Mouse (Mus musculus) macrophage (primary cell): ENCODE measurements around the gene Ecel1. TPM values are rescaled to one million over a fixed set of nuclear protein-coding genes. Genes with fewer than 3 reads are reported as not detected.

Experiments used
- H3K27ac ChIP-seq: fragments of 350-480 bp; formaldehyde crosslinking; 2 replicates; pipeline ENCODE4 v1.9.0; 2021
- H3K36me3 ChIP-seq: fragments of 350-480 bp; formaldehyde crosslinking; 2 replicates; pipeline ENCODE4 v1.9.0; 2021; ENCODE audit errors: inconsistent target
- H3K4me3 ChIP-seq: fragments of 350-480 bp; formaldehyde crosslinking; 2 replicates; pipeline ENCODE4 v1.9.0; 2021; ENCODE audit errors: inconsistent target
- H3K79me2 ChIP-seq: fragments of 350-480 bp; formaldehyde crosslinking; 2 replicates; pipeline ENCODE4 v1.9.0; 2021; ENCODE audit errors: inconsistent target
- WGBS: methylation state at CpG from one replicate; pipeline ENCODE4 v1.1.7; 2026; ENCODE audit warnings: inconsistent platforms; ENCODE audit not compliant: missing documents; 5-methylcytosine and 5-hydroxymethylcytosine counted together
- polyA plus RNA-seq: library from polyadenylated mRNA; stranded (reverse); fragments of 250-400 nt; gene quantifications from 3 replicates; pipeline ENCODE4 v1.2.4, GENCODE M21; 2018; ENCODE audit warnings: inconsistent platforms

Gene Ecel1
- polyA plus RNA-seq, 1 experiment from 2014 or later, result not detected

DNA sequence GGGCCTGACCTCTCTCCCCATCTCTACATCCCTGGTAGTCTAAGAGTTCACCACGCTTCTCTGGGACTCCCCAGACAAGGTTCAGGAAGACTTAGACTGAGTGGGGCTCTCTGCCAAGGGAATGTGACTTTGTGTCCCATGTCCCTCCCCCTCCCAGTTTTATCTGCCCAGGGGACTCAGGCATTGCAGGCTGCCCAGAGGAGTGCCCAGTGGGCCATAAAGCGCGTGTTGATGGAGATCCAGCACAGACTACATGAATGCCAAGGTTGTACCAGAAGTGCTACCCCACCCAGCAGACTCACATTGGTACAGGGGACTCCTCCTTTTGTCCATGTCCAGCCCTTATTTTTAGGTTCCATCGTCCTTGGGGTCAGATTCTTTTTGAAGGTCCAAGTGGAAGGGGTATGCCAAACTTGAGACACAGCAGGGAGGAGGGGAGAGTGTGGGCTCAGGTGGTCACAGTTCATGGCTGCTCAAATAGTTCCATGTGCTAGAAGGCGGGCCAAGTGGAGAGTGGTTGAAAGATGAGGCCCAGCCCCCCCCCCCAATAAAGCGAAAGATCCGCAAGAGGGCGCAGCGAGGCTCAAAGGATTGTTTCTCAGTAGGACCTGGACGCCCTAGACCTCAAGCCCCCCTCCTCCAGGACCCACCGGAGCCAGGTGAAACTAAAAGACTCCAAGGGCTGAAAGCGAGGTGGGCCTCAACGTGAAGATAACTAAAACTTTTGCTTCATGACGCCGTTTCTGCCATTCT, 27.9 kb upstream of the Ecel1 start:
- Histone ChIP-seq H3K27ac (no peak overlapping the region), H3K4me3 (no peak overlapping the region), H3K79me2 (no peaks in the 10 kb centered on the region), H3K36me3 (no peaks in the 10 kb centered on the region)
- WGBS, result 43% methylated on average over 14 of the region's 15 CpGs

DNA sequence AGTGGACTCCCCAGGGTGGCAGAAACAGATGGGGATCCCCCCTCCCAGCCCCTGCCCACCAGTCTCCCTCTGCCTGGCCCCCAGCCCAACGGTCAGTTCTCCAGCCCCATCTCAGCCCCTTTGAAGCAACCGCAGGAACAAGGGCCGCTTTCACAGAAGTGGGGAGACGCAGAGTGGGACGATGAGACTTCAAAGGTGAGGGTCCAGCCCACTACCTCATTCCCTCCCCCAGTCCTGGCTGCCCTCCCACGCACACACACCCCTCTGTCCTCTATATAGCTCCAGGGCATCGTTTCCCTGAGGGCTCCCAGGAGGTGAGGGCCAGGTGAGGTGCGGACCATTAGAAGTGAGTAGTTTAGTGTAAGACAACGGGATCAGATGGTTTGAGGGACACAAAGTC, 26.7 kb upstream of the Ecel1 start, which contains the start of gene Prss56:
Prss56 (plus strand) TSS at position 301 of the 400 bp plus-strand sequence.
- WGBS, result 93% methylated on average over 9 of the region's 9 CpGs
- no peaks in the 10 kb centered on the region for H3K36me3 ChIP-seq
- H3K79me2 ChIP-seq, result no peaks in the 10 kb centered on the region
- no peak within 1 kb of the TSS for H3K4me3 ChIP-seq
- peak within 1 kb of the TSS; percentile 93; the same call in 1 of the 2 replicates for H3K27ac ChIP-seq

DNA sequence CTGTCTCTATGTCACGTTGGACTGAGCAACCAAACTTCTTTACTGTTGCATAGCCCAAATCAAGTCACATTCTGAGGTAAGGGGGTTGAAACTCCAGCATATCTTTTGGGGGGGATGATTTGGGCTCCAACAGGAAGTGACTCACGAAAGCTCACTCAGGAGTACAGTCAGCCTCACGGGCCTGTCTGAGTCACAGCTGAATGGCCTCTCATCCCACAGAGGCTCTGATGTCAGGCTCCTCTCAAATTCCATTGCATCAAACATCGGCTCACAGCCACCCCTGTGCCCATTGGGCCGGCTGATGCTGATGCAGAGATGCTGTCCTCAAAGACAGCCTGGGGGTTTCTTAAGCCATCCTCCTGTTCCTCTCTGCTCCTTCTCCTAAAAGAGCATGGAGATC, 24.6 kb upstream of the Ecel1 start:
- Histone ChIP-seq H3K79me2 (no peaks in the 10 kb centered on the region), H3K27ac (peak overlapping the region; percentile 93), H3K4me3 (no peak overlapping the region), H3K36me3 (no peaks in the 10 kb centered on the region)
- WGBS, result 15% methylated on average over 5 of the region's 5 CpGs

DNA sequence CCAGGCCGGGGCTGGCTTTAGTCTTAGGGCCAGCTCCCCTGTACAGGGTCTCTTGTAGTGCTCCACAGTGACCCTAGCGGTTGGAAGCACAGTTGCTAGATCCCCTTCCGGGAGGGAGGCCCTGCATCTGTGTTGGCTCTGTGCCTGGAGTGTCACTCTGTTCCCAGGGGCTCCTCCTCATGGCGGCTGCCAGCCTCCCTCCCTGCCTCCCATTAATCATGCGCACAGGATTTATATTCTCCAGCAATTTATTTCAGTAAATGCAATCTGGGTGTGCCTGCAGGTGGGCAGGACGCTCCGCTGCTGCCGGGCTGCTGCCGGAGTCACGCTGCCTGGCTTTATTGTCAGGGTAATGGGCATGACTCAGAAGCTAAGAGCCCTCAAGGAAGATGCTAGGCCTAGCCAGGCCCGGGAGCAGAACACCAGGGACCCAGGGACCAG, 19.6 kb upstream of the Ecel1 start:
- Histone ChIP-seq H3K4me3 (no peak overlapping the region), H3K36me3 (no peaks in the 10 kb centered on the region), H3K27ac (no peak overlapping the region), H3K79me2 (no peaks in the 10 kb centered on the region)
- 44% methylated on average over 11 of the region's 11 CpGs for WGBS

DNA sequence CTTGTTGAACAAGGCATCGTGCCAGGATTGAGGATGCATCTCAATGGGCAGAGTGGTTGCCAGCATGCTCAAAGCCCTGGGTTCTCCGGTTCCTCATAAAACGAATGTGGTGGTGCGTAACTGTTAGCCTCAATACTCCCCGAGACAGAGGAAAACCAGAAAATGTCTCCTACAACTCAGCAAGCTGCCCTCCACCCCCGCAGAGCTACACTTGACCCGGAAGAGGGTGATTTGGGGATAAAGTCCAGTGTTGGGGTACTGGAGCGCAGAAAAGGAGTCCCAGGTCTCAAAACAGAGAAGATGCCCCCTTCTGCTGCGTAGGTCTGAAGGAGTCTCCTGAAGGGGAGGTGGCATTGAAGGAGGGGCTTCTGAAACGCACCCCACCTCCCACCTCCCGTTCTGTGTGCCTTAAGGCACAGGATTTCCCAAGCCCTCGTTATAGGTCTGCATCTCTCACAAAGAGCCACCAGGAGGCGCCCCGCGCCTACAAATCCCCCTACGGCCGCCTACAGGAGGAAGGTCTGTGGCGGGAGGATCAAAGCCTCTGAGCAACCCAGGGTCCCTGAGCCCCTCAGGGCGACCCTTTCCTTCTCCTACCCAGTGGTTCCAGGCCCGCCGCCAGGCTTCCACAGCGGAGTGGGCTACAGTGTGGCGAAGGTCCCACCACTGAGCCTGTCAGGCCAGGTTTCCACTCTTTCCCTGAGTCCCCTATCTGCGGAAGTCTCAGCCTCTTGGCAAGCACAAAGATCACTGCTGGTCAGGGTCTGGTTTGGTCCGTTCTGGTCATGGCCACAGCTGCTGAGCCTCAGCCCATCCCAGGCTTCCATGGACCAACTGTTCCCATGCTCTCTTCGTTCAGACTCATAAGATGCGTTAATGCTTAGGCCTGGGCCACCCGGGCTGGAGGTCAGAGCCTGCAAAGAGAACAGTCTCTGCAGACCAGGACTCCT, 18.0 kb upstream of the Ecel1 start:
- Histone ChIP-seq H3K4me3 (no peak overlapping the region), H3K27ac (no peak overlapping the region), H3K36me3 (no peaks in the 10 kb centered on the region), H3K79me2 (no peaks in the 10 kb centered on the region)
- WGBS, result 36% methylated on average over 28 of the region's 28 CpGs

DNA sequence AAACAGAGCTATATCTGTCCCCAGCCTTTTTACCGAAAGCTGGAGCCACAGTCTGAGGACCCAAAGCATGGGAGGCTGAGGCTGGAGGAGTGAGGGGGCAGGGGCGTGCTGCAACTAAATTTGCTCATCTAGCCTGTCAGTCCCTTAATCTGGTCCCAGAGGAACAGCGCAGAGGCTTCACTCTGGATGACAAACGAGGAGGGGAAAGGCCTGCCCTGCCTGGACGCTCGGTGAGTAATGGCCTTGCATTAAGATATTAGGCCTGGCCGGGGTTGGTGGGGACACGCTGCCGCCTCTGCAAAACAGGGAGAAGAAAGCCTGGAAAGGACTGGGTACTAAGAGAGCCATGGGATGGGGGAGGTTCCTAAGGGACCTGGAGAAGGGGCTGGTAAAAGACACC, 16.0 kb upstream of the Ecel1 start:
- Histone ChIP-seq H3K36me3 (no peaks in the 10 kb centered on the region), H3K79me2 (no peaks in the 10 kb centered on the region), H3K27ac (no peak overlapping the region), H3K4me3 (no peak overlapping the region)
- 83% methylated on average over 9 of the region's 9 CpGs for WGBS

DNA sequence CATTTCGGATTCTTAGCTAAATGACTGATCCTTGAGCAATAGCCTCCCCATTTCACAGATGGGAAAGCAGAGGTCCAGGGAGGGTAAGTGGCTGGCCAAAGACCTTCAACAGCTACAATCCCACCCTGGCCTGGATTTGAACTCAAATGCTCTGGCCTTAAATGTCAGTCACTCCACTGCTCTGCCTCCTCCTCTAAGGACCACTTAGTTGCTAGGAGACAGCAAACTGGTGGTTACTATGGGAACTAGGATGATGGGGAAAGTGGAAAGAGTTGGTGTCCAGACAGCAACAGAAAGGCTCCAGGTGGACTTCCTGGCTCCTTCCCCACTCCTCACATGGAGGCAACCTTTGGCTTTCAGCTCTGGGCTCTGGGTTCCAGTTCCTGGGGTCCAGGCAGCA, 15.0 kb upstream of the Ecel1 start:
- WGBS, result 83% methylated on average over 1 of the region's 1 CpGs
- no peak overlapping the region for H3K27ac ChIP-seq
- H3K36me3 ChIP-seq, result no peaks in the 10 kb centered on the region
- H3K79me2 ChIP-seq, result no peaks in the 10 kb centered on the region
- no peak overlapping the region for H3K4me3 ChIP-seq

DNA sequence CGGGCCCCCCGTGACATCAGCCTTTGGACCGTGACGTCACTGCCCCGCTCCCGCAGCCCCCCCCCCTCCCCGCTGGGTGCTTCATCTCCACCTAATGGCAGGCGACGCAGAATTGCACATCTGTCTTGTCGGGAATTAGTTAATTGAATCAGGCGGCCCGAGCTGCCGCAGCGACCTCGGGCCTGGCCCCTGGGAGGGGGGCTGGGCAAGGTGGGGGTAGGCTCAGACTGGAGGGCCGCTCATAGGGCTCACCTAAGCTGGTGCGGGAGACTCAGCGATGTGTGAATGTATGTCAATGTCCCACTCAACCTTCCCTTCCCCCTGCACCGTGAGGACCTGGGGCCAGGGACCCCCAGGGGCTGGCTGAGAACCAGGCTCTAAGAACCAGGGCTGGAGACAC, 14.1 kb upstream of the Ecel1 start:
- 19% methylated on average over 17 of the region's 19 CpGs for WGBS
- Histone ChIP-seq H3K79me2 (no peaks in the 10 kb centered on the region), H3K36me3 (no peaks in the 10 kb centered on the region), H3K4me3 (no peak overlapping the region), H3K27ac (no peak overlapping the region)

DNA sequence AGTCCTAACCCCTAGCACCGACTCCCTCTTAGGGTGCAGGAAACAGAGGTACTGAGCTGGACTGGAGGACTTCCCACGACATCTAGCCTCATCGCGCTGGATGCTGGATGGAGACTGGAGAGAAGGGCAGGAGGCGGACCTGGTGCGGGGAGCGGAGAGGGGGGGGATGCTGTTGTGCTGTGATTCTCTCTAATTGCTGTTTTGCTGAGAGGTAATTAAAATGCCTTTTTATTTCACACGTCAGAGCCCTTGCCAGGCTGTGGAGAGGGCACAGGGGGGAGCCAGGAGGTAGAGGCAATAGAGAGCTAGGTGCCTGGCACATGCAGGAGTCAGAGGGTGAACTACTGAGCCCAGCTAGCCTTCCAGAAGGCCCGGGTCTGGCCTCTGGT, 8.5 kb upstream of the Ecel1 start:
- Histone ChIP-seq H3K79me2 (no peaks in the 10 kb centered on the region), H3K4me3 (no peak overlapping the region), H3K27ac (no peak overlapping the region), H3K36me3 (no peaks in the 10 kb centered on the region)
- 64% methylated on average over 8 of the region's 9 CpGs for WGBS

DNA sequence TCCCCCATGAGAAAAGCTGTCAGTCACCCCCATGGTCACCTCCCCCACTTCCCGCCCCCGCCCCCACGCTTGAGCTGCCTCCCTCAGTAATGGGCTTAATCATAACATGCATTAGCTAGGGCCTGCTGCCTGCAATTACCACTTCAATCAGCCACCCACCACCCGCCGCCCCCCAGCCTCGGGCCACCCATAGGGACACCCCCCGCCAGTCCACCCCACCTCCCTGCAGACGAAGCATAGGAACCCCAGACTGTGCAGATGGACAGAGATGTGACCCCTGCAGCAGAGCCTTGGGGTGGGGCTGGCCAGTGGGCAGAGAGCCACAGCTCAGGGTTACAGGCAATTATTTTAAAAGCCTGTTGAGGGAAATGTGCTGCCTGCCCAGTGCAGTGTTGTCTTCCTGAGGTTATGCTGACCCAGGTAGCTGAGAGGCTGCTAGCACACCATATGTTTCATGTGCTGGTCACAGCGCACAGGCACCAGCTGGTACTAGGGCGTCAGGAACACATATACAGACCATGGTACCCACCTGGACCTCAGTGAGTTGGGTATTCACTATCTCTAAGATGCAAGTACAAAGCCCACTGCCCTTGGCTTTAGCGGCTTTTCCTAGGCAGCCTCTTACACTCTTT, 8.0 kb upstream of the Ecel1 start:
- H3K27ac ChIP-seq, result no peak overlapping the region
- WGBS, result 54% methylated on average over 11 of the region's 11 CpGs

DNA sequence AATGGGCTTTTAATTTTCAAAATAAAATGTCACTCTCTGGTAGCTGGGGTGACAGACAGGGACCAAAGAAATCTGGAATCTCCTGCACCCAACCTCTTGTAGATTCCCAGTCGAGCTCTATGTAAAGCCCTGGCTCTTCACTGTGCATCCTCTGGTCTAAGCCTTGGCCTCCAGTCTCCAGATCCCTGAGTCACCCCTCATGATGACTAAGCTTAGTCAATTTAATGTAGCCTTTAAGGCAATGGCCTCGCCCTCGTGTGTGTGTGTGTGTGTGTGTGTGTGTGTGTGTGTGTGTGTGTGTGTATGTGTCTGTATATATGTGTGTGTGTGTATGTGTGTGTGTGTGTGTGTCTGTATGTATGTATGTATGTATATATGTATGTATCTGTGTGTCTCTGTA, 3.1 kb upstream of the Ecel1 start:
- Histone ChIP-seq H3K79me2 (no peaks in the 10 kb centered on the region), H3K27ac (no peak overlapping the region), H3K4me3 (no peak overlapping the region), H3K36me3 (no peaks in the 10 kb centered on the region)
- 66% methylated on average over 3 of the region's 3 CpGs for WGBS

More for the DNA sequence above, 8.0 kb upstream of the Ecel1 start:
- H3K36me3 ChIP-seq, result no peaks in the 10 kb centered on the region
- no peak overlapping the region for H3K4me3 ChIP-seq
- no peaks in the 10 kb centered on the region for H3K79me2 ChIP-seq

DNA sequence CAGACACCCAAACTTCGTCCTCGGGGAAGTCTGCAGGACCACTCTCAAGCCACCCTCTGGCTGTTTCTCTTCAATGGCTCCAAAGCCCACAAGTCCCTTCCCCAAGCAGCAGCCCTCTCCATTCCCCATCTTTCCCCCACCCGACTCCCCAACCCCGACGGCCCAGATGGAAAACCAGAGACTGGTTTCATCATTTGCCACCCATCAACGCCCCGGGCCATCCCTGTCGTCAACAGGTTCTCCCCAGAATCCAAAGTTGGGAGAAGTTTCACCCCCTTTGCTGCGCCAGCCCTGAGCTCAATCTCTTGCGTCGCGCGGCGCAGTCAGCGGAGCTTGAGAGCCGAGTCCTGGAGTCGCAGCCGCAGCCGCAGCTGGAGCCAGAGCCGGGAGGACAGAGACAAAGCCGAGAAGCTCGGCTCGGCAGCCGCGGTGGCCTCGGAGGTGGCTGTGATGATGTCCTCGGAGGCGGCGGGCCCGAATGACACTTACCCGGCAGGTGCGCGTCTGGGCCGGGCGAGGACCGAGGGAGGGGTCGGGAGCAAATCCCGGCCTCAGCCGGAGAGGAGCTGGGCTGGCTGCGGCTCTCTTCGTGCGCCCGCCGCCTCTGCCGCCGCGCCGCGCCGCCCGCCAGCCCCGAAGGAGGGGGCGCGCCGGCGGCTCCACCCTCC, 656 bp downstream of the Ecel1 start:
- no peak overlapping the region for H3K4me3 ChIP-seq
- H3K27ac ChIP-seq, result no peak overlapping the region
- no peaks in the 10 kb centered on the region for H3K79me2 ChIP-seq
- H3K36me3 ChIP-seq, result no peaks in the 10 kb centered on the region
- 3% methylated on average over 50 of the region's 56 CpGs for WGBS

DNA sequence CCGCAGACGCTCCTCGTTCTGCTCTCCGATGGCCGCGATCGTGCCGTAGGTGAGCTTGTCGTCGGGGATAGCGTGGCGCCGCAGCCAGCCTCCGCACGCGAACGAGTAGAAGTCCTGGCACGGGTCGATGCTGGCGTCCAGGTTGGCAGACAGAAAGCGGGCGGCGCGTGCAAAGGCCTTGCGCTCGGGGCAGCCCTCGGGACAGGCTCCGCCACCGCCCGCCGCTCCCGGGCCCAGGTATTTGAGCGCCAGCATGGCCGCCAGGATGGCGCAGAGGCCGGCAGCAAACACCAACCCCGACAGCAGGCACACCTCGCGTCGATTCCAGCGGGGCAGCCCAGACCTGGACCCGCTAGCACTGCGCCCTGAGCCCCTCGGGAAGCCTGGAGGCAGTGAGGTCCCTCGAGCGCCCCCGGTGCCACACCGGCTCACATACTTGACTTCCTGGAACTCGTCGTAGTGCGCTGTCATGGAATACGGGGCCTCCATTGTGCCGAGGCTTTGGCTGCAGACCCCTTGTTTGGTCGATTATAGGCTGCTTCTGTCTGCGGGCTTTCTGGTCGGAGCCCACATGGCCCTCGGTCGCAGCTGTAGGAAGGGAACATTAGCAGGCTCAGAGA, 1.7 kb downstream of the Ecel1 start:
- WGBS, result 7% methylated on average over 44 of the region's 58 CpGs
- Histone ChIP-seq H3K36me3 (no peaks in the 10 kb centered on the region), H3K27ac (no peak overlapping the region), H3K79me2 (no peaks in the 10 kb centered on the region), H3K4me3 (no peak overlapping the region)
